In genomic region chr8:70820101-70820935, GRCm38 (mm10) we compare ENCODE assay signal across 8 mouse cellular contexts. TPM values are rescaled to one million over a fixed set of nuclear protein-coding genes. Genes with fewer than 3 reads are reported as not detected.
DNase-seq lines count a peak whose midpoint lies in the region; ATAC-seq lines count a peak whose summit lies in the region.

No protein-coding gene starts in this region.

- peak overlapping the region; percentile 42 for H3K4me2 ChIP-seq in heart, embryonic 11.5 days
- H3K4me2 ChIP-seq in lung, embryonic 15.5 days: peak overlapping the region; percentile 46

- peak; percentile 67; the same call in 1 of the 2 replicates for ATAC-seq in heart, embryonic 11.5 days (replicated peaks; ENCODE audit: insufficient number of reproducible peaks, low FRiP score, low TSS enrichment)
- ATAC-seq in lung, embryonic 15.5 days (ENCODE audit: borderline replicate concordance, extremely low read depth, low FRiP score, low TSS enrichment): peak; percentile 81

- 0 out of 2 replicates have a peak overlapping the region, but pooled peaks have one; percentile 22 for H3K9ac ChIP-seq in heart, embryonic 11.5 days (ENCODE audit: low read depth, low read length)
- no peak overlapping the region for H3K9ac ChIP-seq in lung, embryonic 15.5 days

- WGBS in heart, embryonic 11.5 days (ENCODE audit: insufficient replicate concordance): 4% methylated on average over 31 of the region's 31 CpGs
- 3% methylated on average over 31 of the region's 31 CpGs for WGBS in lung, embryonic 15.5 days

- H3K4me3 ChIP-seq in heart, embryonic 11.5 days (ENCODE audit: low read depth, low read length): 0 out of 2 replicates have a peak overlapping the region, but pooled peaks have one; percentile 12
- H3K4me3 ChIP-seq in lung, embryonic 15.5 days: peak overlapping the region; percentile 20

- H3K27me3 ChIP-seq in heart, embryonic 11.5 days (ENCODE audit: control insufficient read depth, insufficient read depth, low read length): peaks cover 40% of the 10 kb centered on the region
- peaks cover 37% of the 10 kb centered on the region for H3K27me3 ChIP-seq in lung, embryonic 15.5 days

- no peak overlapping the region for H3K27ac ChIP-seq in heart, embryonic 11.5 days (ENCODE audit: low read depth, low read length)
- H3K27ac ChIP-seq in lung, embryonic 15.5 days: peak overlapping the region; percentile 53

- H3K4me1 ChIP-seq in heart, embryonic 11.5 days (ENCODE audit: control insufficient read depth, insufficient read depth, low read length): peaks cover 12% of the 10 kb centered on the region
- H3K4me1 ChIP-seq in lung, embryonic 15.5 days: peaks cover 29% of the 10 kb centered on the region

- peak; percentile 87 for DNase-seq in MN1 (ENCODE audit: low spot score)
- peak; percentile 84 for DNase-seq in embryo, embryonic 9.5 days (ENCODE audit: extremely low spot score)
- DNase-seq in kidney, adult 8-10 months: peak; percentile 80 to 84
- DNase-seq in testis, postnatal 10 days (ENCODE audit: low spot score): peak; percentile 77
- DNase-seq in layer of hippocampus, adult 11-12 months (ENCODE audit: low spot score): no peak
- DNase-seq in layer of hippocampus, postnatal 14 days (ENCODE audit: low spot score in 2 of 2): no peak

- H3K9me3 ChIP-seq in heart, embryonic 11.5 days (replicated peaks; ENCODE audit: control insufficient read depth, low read length): peaks cover 7% of the 10 kb centered on the region
- H3K9me3 ChIP-seq in lung, embryonic 15.5 days: no peaks in the 10 kb centered on the region

- no peaks in the 10 kb centered on the region for H3K36me3 ChIP-seq in heart, embryonic 11.5 days (ENCODE audit: control insufficient read depth, insufficient read depth, low read length)
- H3K36me3 ChIP-seq in lung, embryonic 15.5 days: no peaks in the 10 kb centered on the region

RNA-seq across cellular contexts. Expression of gene Il12rb1, which starts 12.1 kb away (rescaled TPM):
- polyA plus RNA-seq in heart, embryonic 11.5 days (2014; fragmentation: Nextera tagmentation; extraction: Ambion mirVana): 0.07 TPM in 1 of 2 replicates, not detected in the other
- 0.16 and 0.27 TPM in 2 replicates for polyA plus RNA-seq in lung, embryonic 15.5 days (2015; fragmentation: Nextera tagmentation; extraction: Ambion mirVana)
- 1 to 10 TPM; 1.5 TPM for total RNA-seq in layer of hippocampus, postnatal 14 days (2021)

RNA-seq across cellular contexts. Expression of gene Mast3, which starts 15.5 kb away (rescaled TPM):
- polyA plus RNA-seq in heart, embryonic 11.5 days (2014; fragmentation: Nextera tagmentation; extraction: Ambion mirVana): 7.8 and 8.5 TPM in 2 replicates
- 13.6 and 15.8 TPM in 2 replicates for polyA plus RNA-seq in lung, embryonic 15.5 days (2015; fragmentation: Nextera tagmentation; extraction: Ambion mirVana)
- total RNA-seq in layer of hippocampus, postnatal 14 days (2021): 100 to 1,000 TPM; 295 to 297 TPM

RNA-seq across cellular contexts. Expression of gene Arrdc2, which starts 19.2 kb away (rescaled TPM):
- 2.4 and 3.2 TPM in 2 replicates for polyA plus RNA-seq in heart, embryonic 11.5 days (2014; fragmentation: Nextera tagmentation; extraction: Ambion mirVana)
- polyA plus RNA-seq in lung, embryonic 15.5 days (2015; fragmentation: Nextera tagmentation; extraction: Ambion mirVana): 4.5 and 5.5 TPM in 2 replicates
- total RNA-seq in layer of hippocampus, postnatal 14 days (2021): 10 to 100 TPM; 23.3 to 24.5 TPM

RNA-seq across cellular contexts. Expression of gene Kcnn1, which starts 42.7 kb away (rescaled TPM):
- 0.55 and 1.1 TPM in 2 replicates for polyA plus RNA-seq in heart, embryonic 11.5 days (2014; fragmentation: Nextera tagmentation; extraction: Ambion mirVana)
- polyA plus RNA-seq in lung, embryonic 15.5 days (2015; fragmentation: Nextera tagmentation; extraction: Ambion mirVana): 1.2 TPM in 2 replicates
- 10 to 100 TPM; 22.0 to 22.8 TPM for total RNA-seq in layer of hippocampus, postnatal 14 days (2021)

RNA-seq across cellular contexts. Expression of gene Pik3r2, which starts 43.8 kb away (rescaled TPM):
- 21.5 and 23.1 TPM in 2 replicates for polyA plus RNA-seq in heart, embryonic 11.5 days (2014; fragmentation: Nextera tagmentation; extraction: Ambion mirVana)
- polyA plus RNA-seq in lung, embryonic 15.5 days (2015; fragmentation: Nextera tagmentation; extraction: Ambion mirVana): 56.1 and 56.8 TPM in 2 replicates
- total RNA-seq in layer of hippocampus, postnatal 14 days (2021): 100 to 1,000 TPM; 164 to 178 TPM

Comparison
In these comparisons a context has a peak if more than half of its experiments do, and no peak if none do; other contexts are left out.
1. DNase-seq: peak in MN1 (single experiment), embryo, embryonic 9.5 days (single experiment), kidney, adult 8-10 months (2 of 2) and testis, postnatal 10 days (single experiment); none in layer of hippocampus, adult 11-12 months (single experiment) and layer of hippocampus, postnatal 14 days (0 of 2).